Comparison of ENCODE assay signal across 27 mouse cellular contexts in genomic region chr13:99243831-99244230, GRCm38 (mm10). TPM values are rescaled to one million over a fixed set of nuclear protein-coding genes. Genes with fewer than 3 reads are reported as not detected.
"Had no signal": no experiment of that assay in that cellular context is flagged by ENCODE, and none has a peak within 500 bp of the region (broad histone marks: within the 10 kb centered on the region; RNA-seq: fewer than 3 reads in every experiment).

No protein-coding gene starts in this region.

- ATAC-seq: hindbrain, embryonic 16.5 days; inflammation-experienced regulatory T-cells, adult 6 months; intestine, embryonic 15.5 days; intestine, postnatal 0 days had no signal

- H3K36me3 ChIP-seq: heart, embryonic 13.5 days; heart, embryonic 15.5 days; hindbrain, embryonic 10.5 days; hindbrain, embryonic 12.5 days; intestine, embryonic 15.5 days; limb, embryonic 10.5 days; limb, embryonic 12.5 days had no signal

- H3K4me3 ChIP-seq: gastrocnemius, adult 2 months; heart, adult 2 months; heart, embryonic 13.5 days; heart, embryonic 15.5 days; hindbrain, embryonic 10.5 days; hindbrain, embryonic 12.5 days; intestine, embryonic 15.5 days; layer of hippocampus, adult 2 months; left cerebral cortex, adult 2 months; limb, embryonic 10.5 days; limb, embryonic 12.5 days had no signal

- H3K9me3 ChIP-seq: heart, embryonic 13.5 days; heart, embryonic 15.5 days; hindbrain, embryonic 10.5 days; hindbrain, embryonic 12.5 days; intestine, embryonic 15.5 days; limb, embryonic 10.5 days; limb, embryonic 12.5 days had no signal

- H3K9ac ChIP-seq: heart, embryonic 13.5 days; heart, embryonic 15.5 days; hindbrain, embryonic 12.5 days; hindbrain, embryonic 14.5 days; intestine, embryonic 15.5 days; limb, embryonic 12.5 days had no signal

- H3K27ac ChIP-seq: heart, embryonic 13.5 days; heart, embryonic 15.5 days; hindbrain, embryonic 10.5 days; hindbrain, embryonic 12.5 days; hindbrain, embryonic 14.5 days; intestine, embryonic 15.5 days; layer of hippocampus, adult 2 months; limb, embryonic 10.5 days; limb, embryonic 12.5 days had no signal

- DNase-seq: gastrocnemius, adult 2 months; gastrocnemius, postnatal 10 days; gastrocnemius, postnatal 25 days; heart, postnatal 14 days; heart, postnatal 4 days; kidney, adult 18-20 months; kidney, adult 8-10 months; kidney, postnatal 25 days; kidney, postnatal 4 days; liver had no signal

- H3K4me2 ChIP-seq: heart, embryonic 11.5 days; heart, embryonic 13.5 days; heart, embryonic 15.5 days; hindbrain, embryonic 12.5 days; hindbrain, embryonic 14.5 days; intestine, embryonic 15.5 days; limb, embryonic 12.5 days; liver, embryonic 11.5 days had no signal

- H3K27me3 ChIP-seq: heart, embryonic 13.5 days; heart, embryonic 15.5 days; hindbrain, embryonic 12.5 days; intestine, embryonic 15.5 days; limb, embryonic 12.5 days had no signal

RNA-seq across cellular contexts. Expression of gene Zfp366, which starts 59.2 kb away (rescaled TPM):
- total RNA-seq: granulocyte monocyte progenitor cell, adult 5-6 weeks had no signal
